ENCODE assay signal across 16 mouse cellular contexts in genomic region chr12:112215545-112215944, GRCm38 (mm10).
"Had no signal": no experiment of that assay in that cellular context is flagged by ENCODE, and none has a peak within 500 bp of the region (broad histone marks: within the 10 kb centered on the region; RNA-seq: fewer than 3 reads in every experiment).

No protein-coding gene starts in this region.

- H3K4me1 ChIP-seq: liver, embryonic 15.5 days had no signal

- H3K27me3 ChIP-seq: liver, embryonic 15.5 days had no signal

- H3K4me2 ChIP-seq: kidney, embryonic 15.5 days; liver, embryonic 11.5 days; liver, embryonic 15.5 days; midbrain, embryonic 11.5 days; neural tube, embryonic 13.5 days had no signal

- H3K9ac ChIP-seq: kidney, embryonic 15.5 days; liver, embryonic 15.5 days; neural tube, embryonic 13.5 days had no signal

- H3K4me3 ChIP-seq: kidney, embryonic 15.5 days; left cerebral cortex, adult 2 months; liver, embryonic 15.5 days; myocyte; neural tube, embryonic 13.5 days had no signal

- H3K27ac ChIP-seq: kidney, embryonic 15.5 days; left cerebral cortex, adult 2 months; liver, embryonic 15.5 days; macrophage; neural tube, embryonic 13.5 days had no signal

- DNase-seq: kidney, adult 11 months; kidney, adult 8-10 months; kidney, postnatal 10 days; kidney, postnatal 36 days; layer of hippocampus, postnatal 36 days; lung, adult 18-20 months; lung, postnatal 14 days; thymus, postnatal 25 days had no signal

- H3K36me3 ChIP-seq: kidney, embryonic 15.5 days; liver, embryonic 15.5 days; neural tube, embryonic 13.5 days had no signal

- H3K9me3 ChIP-seq: kidney, embryonic 15.5 days; liver, embryonic 15.5 days; neural tube, embryonic 13.5 days had no signal
